Mouse (Mus musculus) midbrain, embryonic 10.5 days (tissue): ENCODE data around the gene Hap1. TPM values are rescaled to one million over a fixed set of nuclear protein-coding genes. Genes with fewer than 3 reads are reported as not detected.

Experiments used
- DNase-seq: peaks from one replicate; pipeline ENCODE4 v3.0.0-alpha.2; 2017; ENCODE audit warnings: low spot score
- H3K27ac ChIP-seq: fragments of 300-500 bp; sonication (generic); replicated peaks from 2 replicates; pipeline ENCODE4 v1.5.1; 2016; ENCODE audit warnings: mild to moderate bottlenecking
- H3K27me3 ChIP-seq: fragments of 300-500 bp; sonication (generic); 2 replicates; pipeline ENCODE4 v1.6.1; 2016; ENCODE audit warnings: low read depth, mild to moderate bottlenecking; ENCODE audit not compliant: poor library complexity, severe bottlenecking
- H3K36me3 ChIP-seq: fragments of 300-500 bp; sonication (generic); 2 replicates; pipeline ENCODE4 v1.6.1; 2016; ENCODE audit warnings: mild to moderate bottlenecking, moderate library complexity
- H3K4me1 ChIP-seq: fragments of 300-500 bp; sonication (generic); 2 replicates; pipeline ENCODE4 v1.6.1; 2016
- H3K4me3 ChIP-seq: fragments of 300-500 bp; sonication (generic); 2 replicates; pipeline ENCODE4 v1.5.1; 2016; ENCODE audit warnings: mild to moderate bottlenecking, moderate library complexity
- H3K9me3 ChIP-seq: fragments of 300-500 bp; sonication (generic); replicated peaks from 2 replicates; pipeline ENCODE4 v1.6.1; 2016; ENCODE audit warnings: mild to moderate bottlenecking
- WGBS: fragments of 180-500 bp; shearing (Covaris S2); methylation state at CpG from one replicate; pipeline ENCODE4 v1.1.7; 2016; 5-methylcytosine and 5-hydroxymethylcytosine counted together
- polyA plus RNA-seq: library from polyadenylated mRNA; unstranded; fragments of >200 nt; fragmentation: Nextera tagmentation; extraction: Ambion mirVana; gene quantifications from 2 replicates; pipeline ENCODE4 v1.2.1, GENCODE M21; 2016

The Hap1 gene
- 36.6 and 40.2 TPM in 2 replicates for polyA plus RNA-seq

DNA sequence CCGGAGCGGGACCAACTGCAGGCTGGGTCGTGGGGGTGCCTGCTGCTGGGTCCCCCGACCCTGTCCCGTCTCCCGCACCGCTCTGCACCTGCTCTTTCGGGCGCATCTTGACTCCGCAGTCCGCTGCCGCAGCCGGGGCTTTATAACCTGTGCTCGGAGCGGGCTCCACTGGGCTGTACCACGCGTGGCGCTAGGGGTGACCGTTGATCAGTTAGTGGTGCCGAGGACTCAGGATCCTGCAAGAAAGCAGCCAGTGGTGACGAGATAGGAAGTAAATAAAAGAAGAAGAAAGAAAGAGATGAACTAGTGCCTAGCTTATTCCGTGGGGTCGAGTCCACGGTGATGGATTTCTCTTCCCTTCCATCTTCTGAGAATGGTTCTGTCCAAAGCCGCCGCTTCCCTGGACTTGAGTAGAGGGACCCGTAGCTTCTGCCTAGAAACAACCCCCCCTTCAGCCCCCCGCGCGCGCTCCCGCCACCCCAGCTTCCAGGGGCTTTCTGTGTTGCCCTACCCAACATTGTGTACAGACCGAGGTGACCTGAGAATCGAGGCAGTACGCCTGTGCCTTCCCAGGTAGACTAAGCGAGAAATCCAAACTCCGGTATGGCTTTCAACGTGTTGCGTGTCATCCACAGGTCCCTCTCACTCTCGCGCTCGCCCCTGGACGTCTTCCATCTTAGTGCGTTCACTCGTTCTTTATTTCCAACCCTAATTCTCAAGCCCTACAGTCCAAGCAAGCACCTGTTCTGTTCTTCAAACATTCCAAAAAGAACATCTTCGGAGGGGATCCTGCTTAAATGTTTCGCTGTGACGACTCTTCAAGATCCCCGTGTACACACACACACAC lies at the start of gene Hap1:
Gene Hap1 (minus strand): TSS at position 157 of the 847 bp plus-strand sequence.
- peak; percentile 85 for DNase-seq
- H3K36me3 ChIP-seq = peaks cover 27% of the 10 kb centered on the region
- peak within 1 kb of the TSS; percentile 75 for H3K4me3 ChIP-seq
- H3K27me3 ChIP-seq = peaks cover 76% of the 10 kb centered on the region
- peaks cover 27% of the 10 kb centered on the region for H3K4me1 ChIP-seq
- WGBS = 2% methylated on average over 49 of the region's 49 CpGs
- H3K9me3 ChIP-seq = no peaks in the 10 kb centered on the region
- H3K27ac ChIP-seq = peak within 1 kb of the TSS; percentile 92

- Histone ChIP-seq H3K27ac (no peak overlapping the region), H3K4me3 (no peak overlapping the region), H3K9me3 (no peaks in the 10 kb centered on the region), H3K27me3 (0 out of 2 replicates have a peak, but pooled peaks cover 4% of the 10 kb centered on the region), H3K4me1 (peaks cover 19% of the 10 kb centered on the region), H3K36me3 (peaks cover 8% of the 10 kb centered on the region)
- DNase-seq = no peak
- 82% methylated on average over 3 of the region's 3 CpGs for WGBS
These were observed 48.6 kb upstream of the Hap1 start for GRCm38 (mm10) chr11:100404456-100405074.

DNA sequence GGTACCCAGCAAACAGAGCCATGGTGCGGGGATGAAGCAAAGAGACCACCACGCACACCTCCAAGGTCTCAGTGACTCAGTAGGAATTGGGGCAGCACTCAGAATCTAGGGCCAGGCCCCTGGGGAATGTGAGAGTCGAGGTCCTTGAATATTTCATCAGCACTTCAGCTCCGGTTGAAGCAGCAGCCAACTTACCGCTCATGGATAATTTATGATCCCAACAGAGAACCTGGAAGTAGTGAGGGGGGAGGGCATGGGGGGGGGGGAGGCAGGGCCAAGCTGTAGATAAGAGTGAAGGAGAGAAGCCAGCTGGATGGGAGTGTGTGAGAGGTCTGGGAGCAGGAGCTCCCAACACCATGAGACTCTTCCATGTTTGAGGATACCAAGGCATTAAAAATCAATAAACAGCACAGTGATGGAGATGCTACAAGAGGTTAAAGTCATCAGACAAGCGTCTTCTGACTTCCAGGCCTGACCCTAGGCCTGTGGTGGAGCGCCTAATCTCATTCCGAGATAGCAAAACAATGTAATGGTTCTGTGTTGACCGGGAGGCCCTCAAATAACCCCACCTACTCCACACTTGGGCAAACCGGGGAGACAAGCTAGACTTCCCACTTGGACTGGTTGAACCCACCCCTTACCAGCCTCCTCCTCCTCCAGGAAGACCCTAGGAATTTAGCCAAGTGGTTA lies 47.7 kb upstream of the Hap1 start:
- Histone ChIP-seq H3K36me3 (no peaks in the 10 kb centered on the region), H3K27ac (no peak overlapping the region), H3K27me3 (0 out of 2 replicates have a peak, but pooled peaks cover 4% of the 10 kb centered on the region), H3K4me3 (no peak overlapping the region), H3K4me1 (peaks cover 19% of the 10 kb centered on the region), H3K9me3 (no peaks in the 10 kb centered on the region)
- DNase-seq = no peak
- 83% methylated on average over 10 of the region's 10 CpGs for WGBS

GRCm38 (mm10) chr11:100402682-100403081 lies 46.8 kb upstream of the Hap1 start:
- WGBS = 69% methylated on average over 2 of the region's 2 CpGs
- H3K9me3 ChIP-seq = no peaks in the 10 kb centered on the region
- H3K4me3 ChIP-seq = no peak overlapping the region
- H3K27ac ChIP-seq = no peak overlapping the region
- H3K36me3 ChIP-seq = no peaks in the 10 kb centered on the region
- peaks cover 19% of the 10 kb centered on the region for H3K4me1 ChIP-seq
- 0 out of 2 replicates have a peak, but pooled peaks cover 4% of the 10 kb centered on the region for H3K27me3 ChIP-seq
- no peak for DNase-seq

- WGBS = 48% methylated on average over 6 of the region's 6 CpGs
- DNase-seq = no peak
- Histone ChIP-seq H3K9me3 (no peaks in the 10 kb centered on the region), H3K4me1 (peaks cover 23% of the 10 kb centered on the region), H3K27me3 (peaks cover 7% of the 10 kb centered on the region), H3K4me3 (no peak overlapping the region), H3K36me3 (no peaks in the 10 kb centered on the region), H3K27ac (no peak overlapping the region)
These were observed 46.3 kb upstream of the Hap1 start for GRCm38 (mm10) chr11:100402240-100402639.

- no peak for DNase-seq
- Histone ChIP-seq H3K27ac (no peak overlapping the region), H3K9me3 (no peaks in the 10 kb centered on the region), H3K4me1 (peaks cover 37% of the 10 kb centered on the region), H3K36me3 (no peaks in the 10 kb centered on the region), H3K4me3 (no peak overlapping the region), H3K27me3 (peaks cover 21% of the 10 kb centered on the region)
- WGBS = 86% methylated on average over 6 of the region's 6 CpGs
These were observed 44.9 kb upstream of the Hap1 start for GRCm38 (mm10) chr11:100400842-100401241.

GRCm38 (mm10) chr11:100399727-100400538 lies 44.0 kb upstream of the Hap1 start:
- Histone ChIP-seq H3K36me3 (no peaks in the 10 kb centered on the region), H3K4me1 (peaks cover 44% of the 10 kb centered on the region), H3K9me3 (no peaks in the 10 kb centered on the region), H3K27ac (no peak overlapping the region), H3K4me3 (no peak overlapping the region), H3K27me3 (peaks cover 30% of the 10 kb centered on the region)
- no peak for DNase-seq
- 78% methylated on average over 12 of the region's 12 CpGs for WGBS

DNA sequence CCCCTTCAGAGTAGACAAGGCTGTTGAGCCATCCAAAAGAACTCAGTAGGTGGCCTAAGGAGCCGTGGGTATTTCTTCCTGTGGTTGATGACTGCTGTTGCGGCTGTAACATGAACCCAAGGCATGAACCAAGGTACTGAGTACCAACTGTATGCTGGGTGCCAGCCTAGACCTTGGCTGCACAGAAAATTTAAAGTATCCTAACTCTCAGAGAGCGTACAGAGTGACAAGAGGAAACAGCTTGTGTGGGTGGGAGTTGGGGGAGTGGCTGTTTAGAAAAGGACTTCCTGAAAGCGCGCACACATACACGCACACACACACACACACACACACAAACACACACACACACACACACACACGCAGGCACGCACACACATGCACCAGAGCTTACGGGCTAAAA lies 43.4 kb upstream of the Hap1 start:
- Histone ChIP-seq H3K36me3 (no peaks in the 10 kb centered on the region), H3K27me3 (peaks cover 36% of the 10 kb centered on the region), H3K4me1 (peaks cover 44% of the 10 kb centered on the region), H3K9me3 (no peaks in the 10 kb centered on the region), H3K27ac (no peak overlapping the region), H3K4me3 (no peak overlapping the region)
- DNase-seq = no peak
- WGBS = 82% methylated on average over 9 of the region's 9 CpGs

DNA sequence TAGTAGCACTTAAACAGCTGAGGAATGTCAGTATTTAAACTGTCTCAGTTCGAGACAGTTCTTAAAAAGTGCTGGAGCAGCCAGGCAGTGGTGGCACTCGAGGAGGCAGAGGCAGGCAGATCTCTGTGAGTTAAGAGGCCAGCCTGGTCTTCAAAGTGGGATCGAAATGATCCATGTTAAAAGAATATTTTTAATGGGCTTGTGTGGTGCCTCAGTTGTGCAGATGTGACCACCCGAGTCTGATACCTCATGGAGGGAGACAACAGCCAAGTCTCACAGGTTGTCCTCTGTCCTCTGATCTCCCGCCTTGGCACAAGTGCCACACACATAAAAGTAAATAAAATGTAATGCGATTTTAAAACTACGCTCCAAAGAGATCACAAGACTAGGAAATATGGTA lies 42.6 kb upstream of the Hap1 start:
- Histone ChIP-seq H3K4me3 (no peak overlapping the region), H3K4me1 (peaks cover 41% of the 10 kb centered on the region), H3K27ac (no peak overlapping the region), H3K36me3 (no peaks in the 10 kb centered on the region), H3K9me3 (no peaks in the 10 kb centered on the region), H3K27me3 (peaks cover 44% of the 10 kb centered on the region)
- no peak for DNase-seq
- 92% methylated on average over 7 of the region's 7 CpGs for WGBS

- H3K27ac ChIP-seq = peak within 1 kb of the TSS; percentile 81
- WGBS = under 1% methylated on average over 37 of the region's 37 CpGs
- peak; percentile 98 for DNase-seq
- no peaks in the 10 kb centered on the region for H3K36me3 ChIP-seq
- H3K4me1 ChIP-seq = peaks cover 35% of the 10 kb centered on the region
- H3K4me3 ChIP-seq = peak within 1 kb of the TSS; percentile 61
- H3K9me3 ChIP-seq = no peaks in the 10 kb centered on the region
- peaks cover 47% of the 10 kb centered on the region for H3K27me3 ChIP-seq
These were observed 41.9 kb upstream of the Hap1 start, which contains the start of gene Jup for GRCm38 (mm10) chr11:100397600-100398389. Gene Jup (minus strand): TSS chr11:100397763.

DNA sequence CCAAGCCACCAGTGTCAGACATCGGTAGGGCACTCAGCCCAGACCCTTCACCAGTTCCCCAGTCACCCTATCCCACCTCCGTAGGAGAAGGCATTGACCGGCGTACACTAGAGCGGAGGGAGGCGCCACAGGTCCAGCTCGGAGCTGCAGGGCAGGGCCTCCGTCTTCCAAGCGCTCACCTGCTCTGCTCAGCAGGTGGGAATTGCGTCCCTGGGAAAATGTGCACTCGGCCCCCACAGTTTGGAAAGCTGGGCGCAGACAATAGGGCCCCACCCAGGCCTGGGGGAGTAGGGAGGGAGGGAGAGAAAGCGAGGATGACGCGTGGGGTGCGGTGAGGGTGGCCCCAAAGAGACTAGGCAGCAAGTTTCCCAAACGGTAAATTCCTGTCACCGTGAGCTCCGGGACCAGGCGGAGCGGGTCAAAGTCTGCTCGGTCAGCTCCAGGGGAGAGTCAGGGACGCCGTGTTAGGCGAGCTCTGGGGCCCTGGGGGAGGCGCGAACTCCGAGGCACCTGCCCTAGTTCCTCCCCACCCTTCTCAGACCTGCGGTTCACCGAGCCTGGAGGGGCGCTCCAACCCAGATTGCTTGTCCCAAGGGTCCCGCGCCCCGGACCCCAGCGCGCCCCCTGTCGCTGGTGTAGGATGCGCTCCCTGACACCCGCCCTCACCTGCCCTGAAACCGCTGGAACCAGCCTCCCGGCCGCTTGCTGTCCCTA lies 41.1 kb upstream of the Hap1 start:
- Histone ChIP-seq H3K27me3 (peaks cover 47% of the 10 kb centered on the region), H3K27ac (peak overlapping the region; percentile 81), H3K9me3 (no peaks in the 10 kb centered on the region), H3K4me3 (peak overlapping the region; percentile 61), H3K36me3 (no peaks in the 10 kb centered on the region), H3K4me1 (peaks cover 36% of the 10 kb centered on the region)
- no peak for DNase-seq
- 3% methylated on average over 40 of the region's 42 CpGs for WGBS
